Mouse (Mus musculus) spleen, adult 2 months (tissue): ENCODE measurements around the gene Vipr2.

Experiments used
- CTCF ChIP-seq: fragments of 200-500 bp; IDR thresholded peaks from 2 replicates; pipeline ENCODE4 v1.5.1; 2011; ENCODE audit warnings: mild to moderate bottlenecking, inconsistent platforms; ENCODE audit not compliant: insufficient read depth, insufficient read length, insufficient replicate concordance; ENCODE audit errors: extremely low read depth
- POLR2A ChIP-seq: fragments of 200-500 bp; IDR thresholded peaks from 2 replicates; pipeline ENCODE4 v1.6.1; 2011; ENCODE audit warnings: low read depth, low read length, inconsistent platforms

DNA sequence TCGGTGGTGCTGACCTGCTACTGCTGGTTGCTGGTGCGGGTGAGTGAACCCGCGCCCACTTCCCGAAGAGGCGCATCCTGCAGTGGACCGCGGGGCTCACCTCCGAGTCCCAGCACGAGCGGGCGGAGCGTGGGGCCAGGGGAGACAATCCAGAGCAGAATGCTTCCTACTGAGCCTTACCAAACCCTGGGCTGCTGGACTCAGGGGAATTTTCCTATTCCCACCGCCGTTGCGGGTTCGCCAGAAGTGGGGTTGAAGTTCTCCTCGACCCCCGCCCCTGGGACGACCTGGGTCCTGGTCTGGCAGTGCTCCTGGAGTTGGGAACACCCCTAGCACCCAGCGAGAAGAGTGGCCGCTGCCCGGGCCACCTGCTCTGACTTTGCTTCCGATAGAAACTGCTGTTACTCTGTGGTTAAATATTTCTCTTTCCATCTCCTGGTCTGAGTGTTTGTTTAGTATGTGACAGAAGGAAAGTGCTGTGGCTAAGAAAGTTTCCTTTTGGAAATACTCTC lies 385 bp downstream of the Vipr2 start:
- TF ChIP-seq CTCF (no peak), POLR2A (no peak)
